Mouse (Mus musculus) left cerebral cortex, adult 2 months (tissue): ENCODE results near the gene Cldn18. TPM values are rescaled to one million over a fixed set of nuclear protein-coding genes. Genes with fewer than 3 reads are reported as not detected.
A peak's percentile ranks its signal among the peaks of the same experiment; 100 is the strongest.

ENCODE experiments used
- DNase-seq, 2 experiments: peaks; one replicate each; pipeline ENCODE4 v3.0.0; 2021 to 2022; ENCODE audit warnings: low spot score in 2 of 2, mixed read lengths in 1 of 2; ENCODE audit errors: extremely low spot score in 1 of 2
- H3K27ac ChIP-seq: fragments of 200-600 bp; 2 replicates; pipeline ENCODE4 v1.8.1; 2022
- H3K4me3 ChIP-seq: fragments of 200-600 bp; 2 replicates; pipeline ENCODE4 v1.8.1; 2022
- CTCF ChIP-seq: fragments of 200-600 bp; IDR thresholded peaks from 2 replicates; pipeline ENCODE4 v1.8.1; 2022; ENCODE audit warnings: antibody characterized with exemption, mild to moderate bottlenecking, moderate library complexity
- intact Hi-C: fragments of 180-260 bp; cut with DNase I; formaldehyde crosslinking; loops from one replicate; pipeline ENCODE4 v1.15.1; 2025
- long read RNA-seq, 2 experiments: library from polyadenylated mRNA; stranded (forward); transcript quantifications; one replicate each; pipeline ENCODE4 v2.0.0; 2021; ENCODE audit warnings: borderline mapping rate in 2 of 2
- total RNA-seq, 2 experiments: library from RNA; stranded (reverse); gene quantifications; 2 replicates each; pipeline ENCODE4 v1.2.3; 2021

The Cldn18 gene
- not detected for total RNA-seq
- long read RNA-seq, experiment 1, result 0 reads
- long read RNA-seq, experiment 2, result 0 reads

GRCm38 (mm10) chr9:99717134-99717533, at the start of gene Cldn18:
Cldn18 (minus strand) TSS chr9:99717267.
- Histone ChIP-seq H3K27ac (no peak within 1 kb of the TSS), H3K4me3 (no peak within 1 kb of the TSS)
- TF ChIP-seq CTCF, result no peak
- intact Hi-C loops, result no loop called here
- DNase-seq, result no peak

DNA sequence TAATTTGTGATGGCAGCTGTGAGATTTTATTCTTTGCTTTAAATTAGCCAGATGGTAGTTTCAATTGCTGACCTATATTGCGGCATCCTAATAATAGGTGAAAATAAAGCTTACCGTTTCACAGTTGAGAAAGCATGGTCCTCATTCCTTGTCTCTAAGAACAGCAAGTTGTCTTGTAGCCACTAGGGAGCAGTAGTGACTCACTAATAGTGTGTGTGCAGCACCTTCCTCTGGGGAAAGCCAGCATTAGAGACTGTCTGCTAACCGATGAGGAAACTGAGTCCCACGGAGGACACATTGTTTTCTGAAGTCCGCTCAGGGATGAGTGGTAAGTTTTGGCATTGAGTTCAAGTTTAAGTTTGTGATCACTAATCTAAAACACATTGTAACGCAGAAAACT, 46.5 kb upstream of the Cldn18 start:
- intact Hi-C loops, result no loop called here
- peak; percentile 81 for TF ChIP-seq CTCF
- no peak for DNase-seq

GRCm38 (mm10) chr9:99750272-99750671, 33.2 kb upstream of the Cldn18 start:
- Histone ChIP-seq H3K4me3 (no peak overlapping the region), H3K27ac (no peak overlapping the region)
- TF ChIP-seq CTCF, result peak; percentile 32
- no peak for DNase-seq
- intact Hi-C loops, result no loop called here

More for the DNA sequence above, 46.5 kb upstream of the Cldn18 start:
- no peak overlapping the region for H3K4me3 ChIP-seq
- H3K27ac ChIP-seq, result no peak overlapping the region

DNA sequence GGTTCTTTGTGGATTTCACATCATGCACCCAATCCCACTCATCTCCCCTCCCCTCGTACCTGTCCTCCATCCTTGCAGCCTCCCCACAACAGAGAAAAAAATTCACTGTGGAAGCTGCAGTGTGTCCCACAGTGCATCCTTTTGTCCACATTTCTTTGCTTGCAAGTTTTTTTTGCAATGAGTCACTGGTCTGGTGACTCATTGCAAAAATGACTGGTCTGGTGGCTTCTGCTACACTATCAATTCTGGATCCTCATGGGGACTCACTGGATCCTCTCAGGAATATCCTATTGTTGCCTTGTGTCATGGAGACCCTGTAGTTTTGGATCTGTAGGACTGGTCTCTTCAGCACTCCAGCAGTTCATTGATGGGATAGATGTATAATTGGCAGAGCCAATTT, 31.2 kb upstream of the Cldn18 start:
- no peak overlapping the region for H3K4me3 ChIP-seq
- intact Hi-C loops, result no loop called here
- no peak for DNase-seq
- TF ChIP-seq CTCF, result no peak
- H3K27ac ChIP-seq, result no peak overlapping the region

- intact Hi-C loops, result no loop called here
- no peak for TF ChIP-seq CTCF
- Histone ChIP-seq H3K4me3 (no peak overlapping the region), H3K27ac (no peak overlapping the region)
- DNase-seq, result no peak
These were observed 30.7 kb upstream of the Cldn18 start for GRCm38 (mm10) chr9:99747731-99748130.

GRCm38 (mm10) chr9:99744548-99744947, 27.5 kb upstream of the Cldn18 start:
- DNase-seq, result peak; percentile 13 to 18
- peak; percentile 10 for TF ChIP-seq CTCF
- no peak overlapping the region; the same call in 1 of the 2 replicates for H3K27ac ChIP-seq
- H3K4me3 ChIP-seq, result no peak overlapping the region
- intact Hi-C loops, result no loop called here

DNA sequence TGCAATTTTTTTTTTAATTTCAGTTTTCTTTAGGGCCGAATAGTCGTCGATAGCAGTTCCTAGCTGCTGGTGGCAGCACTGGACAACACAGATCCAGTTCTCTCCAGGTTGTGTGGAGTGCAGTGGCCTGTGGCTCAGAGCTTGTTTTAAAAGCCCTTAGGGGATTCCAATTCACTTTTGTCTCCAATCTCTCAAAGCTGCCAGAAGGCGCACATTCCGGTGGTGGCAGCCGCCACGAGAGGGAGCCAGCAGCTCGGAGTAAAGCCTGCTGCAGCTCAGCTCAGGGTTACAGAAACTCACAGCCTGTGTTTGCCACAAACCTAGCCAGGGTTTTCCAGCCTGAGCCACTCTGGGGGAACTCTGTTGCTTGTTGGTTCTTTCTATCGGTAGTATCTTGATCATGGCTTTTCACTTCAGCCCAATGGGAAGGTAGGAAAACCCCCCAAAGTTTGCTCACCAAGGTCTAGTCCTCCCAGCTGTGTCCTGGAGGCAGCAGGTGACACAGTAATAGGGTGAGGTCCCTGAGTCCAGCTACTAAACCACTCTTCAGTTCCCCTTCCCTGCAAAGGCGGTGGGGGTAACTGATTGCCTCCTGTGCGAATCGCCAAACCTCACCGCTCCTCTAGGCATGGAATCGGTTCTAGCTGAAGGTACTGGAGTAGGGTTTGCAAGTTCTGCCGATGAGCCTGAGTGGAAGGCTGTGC, 13.0 kb upstream of the Cldn18 start:
- intact Hi-C loops, result loop anchor here (5.0 kb wide), 2 partner anchors 652 to 717 kb away; no protein-coding TSS in a partner anchor
- Histone ChIP-seq H3K4me3 (no peak overlapping the region), H3K27ac (no peak overlapping the region)
- peak; percentile 76 to 79 for DNase-seq
- peak; percentile 80 for TF ChIP-seq CTCF

- TF ChIP-seq CTCF, result no peak
- H3K4me3 ChIP-seq, result no peak overlapping the region
- H3K27ac ChIP-seq, result no peak overlapping the region
- DNase-seq, result no peak
- intact Hi-C loops, result no loop called here
These were observed 10.8 kb upstream of the Cldn18 start for GRCm38 (mm10) chr9:99727819-99728218.

- Histone ChIP-seq H3K4me3 (no peak overlapping the region), H3K27ac (no peak overlapping the region)
- intact Hi-C loops, result no loop called here
- TF ChIP-seq CTCF, result no peak
- DNase-seq, result no peak
These were observed 8.2 kb upstream of the Cldn18 start for GRCm38 (mm10) chr9:99725278-99725677.

GRCm38 (mm10) chr9:99720011-99720410, 2.9 kb upstream of the Cldn18 start:
- H3K4me3 ChIP-seq, result no peak overlapping the region
- TF ChIP-seq CTCF, result no peak
- intact Hi-C loops, result loop anchor here (1.0 kb wide), 2 partner anchors 22 to 117 kb away; no protein-coding TSS in a partner anchor
- DNase-seq, result peak in 1 of 2 experiments; percentile 10
- no peak overlapping the region for H3K27ac ChIP-seq

DNA sequence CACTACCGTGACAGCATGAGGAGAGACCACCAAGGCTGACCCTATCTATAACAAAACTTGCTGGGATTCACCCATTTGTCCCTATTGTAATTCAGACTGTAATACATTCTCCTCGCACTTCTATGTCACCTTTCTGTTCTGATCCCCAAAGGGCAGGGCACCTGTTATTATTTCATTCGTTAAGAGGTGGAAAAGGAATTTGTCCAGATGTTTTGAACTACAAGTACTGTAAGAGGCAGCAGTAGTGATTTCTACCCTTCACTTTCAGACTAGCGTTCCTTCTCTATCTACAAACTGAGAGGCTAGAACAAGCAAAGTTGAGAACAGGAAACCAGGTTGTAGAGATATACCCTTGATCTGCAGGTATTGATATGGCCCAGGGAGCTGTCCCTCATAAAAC, 6.8 kb downstream of the Cldn18 start:
- Histone ChIP-seq H3K4me3 (no peak overlapping the region), H3K27ac (no peak overlapping the region)
- intact Hi-C loops, result no loop called here
- TF ChIP-seq CTCF, result no peak
- DNase-seq, result no peak

GRCm38 (mm10) chr9:99709588-99710248, 7.3 kb downstream of the Cldn18 start:
- Histone ChIP-seq H3K27ac (no peak overlapping the region), H3K4me3 (no peak overlapping the region)
- intact Hi-C loops, result no loop called here
- DNase-seq, result no peak
- no peak for TF ChIP-seq CTCF
